Mouse (Mus musculus): Measurements from ENCODE around the gene Arhgap25. TPM values are rescaled to one million over a fixed set of nuclear protein-coding genes. Genes with fewer than 3 reads are reported as not detected.

Gene Arhgap25
- polyA plus RNA-seq, 1 experiment from 2014 or later: 3.6 TPM

DNA sequence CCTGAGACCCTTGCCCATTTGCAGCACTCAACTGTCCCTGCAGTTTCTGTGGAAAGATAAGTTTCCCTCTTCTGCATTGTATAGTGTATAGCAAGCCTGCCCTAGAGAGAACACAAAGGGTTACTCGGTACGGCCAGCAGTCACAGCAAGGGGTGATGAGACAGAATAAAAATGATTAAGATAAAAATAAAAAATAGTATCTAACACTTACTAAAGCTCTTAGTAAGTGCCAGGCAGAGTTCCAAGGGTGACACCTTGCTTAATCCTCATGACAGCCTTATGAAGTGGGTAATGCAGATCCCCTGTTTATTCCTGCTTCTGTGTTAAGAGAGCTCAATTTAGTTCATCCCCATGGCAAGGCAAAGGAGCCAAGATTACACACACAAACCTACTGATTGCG lies 83.5 kb downstream of the Arhgap25 start:
- H3K4me3 ChIP-seq: no peak overlapping the region
- H3K36me3 ChIP-seq: no peaks in the 10 kb centered on the region
- WGBS: 84% methylated on average over 3 of the region's 3 CpGs
- no peaks in the 10 kb centered on the region for H3K27me3 ChIP-seq (ENCODE audit: insufficient read depth, poor library complexity, severe bottlenecking)
- no peaks in the 10 kb centered on the region for H3K9me3 ChIP-seq
- H3K27ac ChIP-seq: no peak overlapping the region
- H3K4me1 ChIP-seq (replicated peaks): no peaks in the 10 kb centered on the region
- no peak for DNase-seq (ENCODE audit: low spot score)

DNA sequence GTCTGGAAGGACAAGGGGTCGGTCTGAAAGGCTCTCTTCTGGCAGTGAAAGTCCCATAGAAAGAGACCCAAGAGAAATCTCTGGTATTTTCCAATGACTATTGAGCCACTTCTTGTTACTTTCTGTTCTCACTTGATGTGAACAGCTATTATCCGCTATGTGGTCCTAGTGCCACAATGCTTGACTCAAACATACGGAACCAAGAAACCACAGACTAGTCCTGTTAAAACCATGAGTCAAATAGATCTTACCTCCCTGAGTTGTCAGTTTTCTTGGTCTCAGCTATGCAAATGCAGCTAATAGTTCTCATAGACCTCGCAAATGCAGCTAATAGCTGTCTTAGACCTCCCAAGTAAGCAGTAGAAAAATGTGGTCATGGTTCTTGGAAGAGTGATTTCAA lies 85.8 kb downstream of the Arhgap25 start:
- no peaks in the 10 kb centered on the region for H3K27me3 ChIP-seq (ENCODE audit: insufficient read depth, poor library complexity, severe bottlenecking)
- 91% methylated on average over 4 of the region's 4 CpGs for WGBS
- no peaks in the 10 kb centered on the region for H3K36me3 ChIP-seq
- no peaks in the 10 kb centered on the region for H3K4me1 ChIP-seq (replicated peaks)
- no peak overlapping the region for H3K4me3 ChIP-seq
- no peak for DNase-seq (ENCODE audit: low spot score)
- H3K9me3 ChIP-seq: no peaks in the 10 kb centered on the region
- no peak overlapping the region for H3K27ac ChIP-seq

DNA sequence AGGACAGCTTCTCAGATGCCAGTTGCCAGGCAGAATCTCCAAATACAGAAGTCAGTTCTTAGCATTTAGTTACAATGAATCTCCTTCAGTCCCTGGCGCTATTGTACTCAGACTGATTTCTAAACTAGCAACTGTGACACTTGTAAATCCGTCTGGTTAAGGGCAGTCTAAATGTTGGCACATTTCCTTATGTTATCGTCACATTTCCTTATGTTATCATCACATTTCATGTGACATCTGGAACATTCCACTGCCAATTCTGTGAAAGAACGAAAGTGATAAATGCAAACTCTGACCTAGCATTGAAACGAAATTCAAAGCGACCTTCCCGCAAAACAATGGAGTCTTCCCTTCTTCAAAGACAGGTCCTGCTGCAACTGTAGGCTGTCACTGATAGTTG lies 87.8 kb downstream of the Arhgap25 start:
- no peak overlapping the region for H3K27ac ChIP-seq
- DNase-seq (ENCODE audit: low spot score): no peak
- H3K27me3 ChIP-seq (ENCODE audit: insufficient read depth, poor library complexity, severe bottlenecking): no peaks in the 10 kb centered on the region
- H3K4me1 ChIP-seq (replicated peaks): no peaks in the 10 kb centered on the region
- WGBS: 86% methylated on average over 7 of the region's 7 CpGs
- H3K4me3 ChIP-seq: no peak overlapping the region
- no peaks in the 10 kb centered on the region for H3K9me3 ChIP-seq
- H3K36me3 ChIP-seq: no peaks in the 10 kb centered on the region

DNA sequence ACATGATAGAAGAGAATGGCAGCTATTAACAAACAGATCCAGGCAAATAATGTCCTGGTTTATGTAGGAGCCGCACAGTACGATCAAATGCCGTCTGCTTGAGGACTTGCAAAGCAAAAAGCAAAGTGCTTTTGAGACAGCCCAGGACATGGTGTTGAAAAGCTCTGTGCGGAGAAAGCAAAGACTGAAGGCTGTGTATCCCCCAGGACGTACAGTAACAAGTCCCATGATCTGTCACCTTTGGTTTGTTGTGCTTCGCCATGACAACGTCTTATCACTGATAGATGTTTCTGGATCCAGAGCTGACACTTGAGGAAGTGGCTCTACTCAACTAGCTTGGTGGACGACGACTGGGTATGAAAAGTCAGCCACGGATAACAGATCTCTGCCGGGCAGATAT lies 89.8 kb downstream of the Arhgap25 start:
- Histone ChIP-seq H3K9me3 (no peaks in the 10 kb centered on the region), H3K36me3 (no peaks in the 10 kb centered on the region), H3K4me1 (replicated peaks) (0 out of 2 replicates have a peak, but pooled peaks cover 4% of the 10 kb centered on the region), H3K4me3 (no peak overlapping the region), H3K27ac (no peak overlapping the region), H3K27me3 (ENCODE audit: insufficient read depth, poor library complexity, severe bottlenecking) (no peaks in the 10 kb centered on the region)
- WGBS: 89% methylated on average over 11 of the region's 11 CpGs
- no peak for DNase-seq (ENCODE audit: low spot score)

DNA sequence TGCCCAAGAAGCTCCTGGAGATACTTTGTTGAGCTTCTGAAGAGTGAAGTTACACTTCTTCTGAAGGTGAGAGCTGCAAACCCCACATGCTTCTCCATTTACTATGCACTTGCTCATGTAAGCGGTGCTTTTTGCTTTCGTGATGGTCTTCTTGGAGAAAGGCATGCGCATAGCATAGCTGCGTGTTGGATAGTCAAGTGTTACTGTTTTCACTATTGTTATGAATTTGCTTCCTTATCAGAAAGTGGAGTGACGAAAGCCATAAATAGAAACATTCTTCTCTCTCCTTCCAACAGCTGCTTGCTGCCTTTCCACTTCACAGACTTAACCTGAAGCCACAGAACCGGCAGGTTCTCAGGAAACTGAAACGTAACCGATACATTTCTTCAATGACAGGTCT lies 96.3 kb downstream of the Arhgap25 start:
- no peak for DNase-seq (ENCODE audit: low spot score)
- no peaks in the 10 kb centered on the region for H3K27me3 ChIP-seq (ENCODE audit: insufficient read depth, poor library complexity, severe bottlenecking)
- H3K4me3 ChIP-seq: no peak overlapping the region
- no peaks in the 10 kb centered on the region for H3K9me3 ChIP-seq
- H3K4me1 ChIP-seq (replicated peaks): 0 out of 2 replicates have a peak, but pooled peaks cover 4% of the 10 kb centered on the region
- 93% methylated on average over 8 of the region's 8 CpGs for WGBS
- H3K36me3 ChIP-seq: no peaks in the 10 kb centered on the region
- H3K27ac ChIP-seq: no peak overlapping the region

DNA sequence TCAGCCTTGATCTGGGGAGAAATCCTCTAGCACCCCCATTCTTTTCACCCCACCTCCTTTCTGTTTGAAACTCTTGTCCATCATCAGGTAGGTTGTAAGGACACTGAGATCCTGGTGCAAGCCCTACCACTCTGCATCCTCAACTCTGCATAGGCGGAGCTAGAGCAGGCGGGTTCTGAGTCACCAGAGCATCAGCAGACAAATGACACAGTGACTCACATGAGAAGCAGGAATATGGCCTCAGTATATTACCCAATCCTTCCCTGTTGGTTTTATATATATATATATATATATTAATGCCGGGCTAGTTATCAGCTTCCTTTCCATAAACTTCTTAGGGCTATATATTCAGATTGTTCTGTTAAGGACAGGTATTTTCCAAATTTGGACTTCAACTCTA lies 97.3 kb downstream of the Arhgap25 start:
- no peaks in the 10 kb centered on the region for H3K9me3 ChIP-seq
- no peak for DNase-seq (ENCODE audit: low spot score)
- H3K36me3 ChIP-seq: no peaks in the 10 kb centered on the region
- H3K27ac ChIP-seq: no peak overlapping the region
- H3K27me3 ChIP-seq (ENCODE audit: insufficient read depth, poor library complexity, severe bottlenecking): no peaks in the 10 kb centered on the region
- no peak overlapping the region for H3K4me3 ChIP-seq
- H3K4me1 ChIP-seq (replicated peaks): 0 out of 2 replicates have a peak, but pooled peaks cover 4% of the 10 kb centered on the region
- WGBS: 88% methylated on average over 3 of the region's 3 CpGs

DNA sequence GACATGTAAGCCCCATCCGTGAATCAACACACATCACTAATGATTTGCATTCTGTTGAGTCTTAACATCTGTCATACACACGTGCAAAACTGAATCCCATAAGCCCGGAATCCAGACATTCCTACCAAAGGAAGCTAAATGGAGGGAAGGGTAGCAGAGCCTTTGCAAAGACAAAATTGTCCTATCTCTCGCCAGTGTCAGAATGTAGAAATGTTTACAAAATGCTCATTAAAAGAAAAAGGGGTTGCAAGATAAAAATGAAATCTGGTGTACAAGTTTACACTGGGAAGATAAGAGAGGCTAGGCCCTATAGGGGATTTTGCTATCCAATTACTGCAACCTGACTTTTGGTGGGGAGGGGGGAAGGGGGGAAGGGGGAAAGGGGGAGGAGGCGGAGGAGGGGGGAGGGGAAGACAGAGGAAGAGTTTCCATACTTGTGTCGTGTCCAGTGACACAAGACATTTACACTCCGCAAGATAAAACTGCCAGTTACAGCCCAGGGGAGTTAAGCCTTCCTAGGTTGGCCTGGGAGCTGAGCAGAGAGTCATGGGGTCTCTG lies 104.5 kb downstream of the Arhgap25 start, which contains the start of gene Bmp10:
Bmp10 (plus strand) TSS at position 508 of the 558 bp plus-strand sequence.
- no peaks in the 10 kb centered on the region for H3K36me3 ChIP-seq
- 0 out of 2 replicates have a peak, but pooled peaks cover 9% of the 10 kb centered on the region for H3K27me3 ChIP-seq (ENCODE audit: insufficient read depth, poor library complexity, severe bottlenecking)
- no peak within 1 kb of the TSS for H3K4me3 ChIP-seq
- H3K9me3 ChIP-seq: no peaks in the 10 kb centered on the region
- no peak for DNase-seq (ENCODE audit: low spot score)
- WGBS: 78% methylated on average over 7 of the region's 7 CpGs
- H3K4me1 ChIP-seq (replicated peaks): peaks cover 3% of the 10 kb centered on the region; the same call in 1 of the 2 replicates
- no peak within 1 kb of the TSS for H3K27ac ChIP-seq

DNA sequence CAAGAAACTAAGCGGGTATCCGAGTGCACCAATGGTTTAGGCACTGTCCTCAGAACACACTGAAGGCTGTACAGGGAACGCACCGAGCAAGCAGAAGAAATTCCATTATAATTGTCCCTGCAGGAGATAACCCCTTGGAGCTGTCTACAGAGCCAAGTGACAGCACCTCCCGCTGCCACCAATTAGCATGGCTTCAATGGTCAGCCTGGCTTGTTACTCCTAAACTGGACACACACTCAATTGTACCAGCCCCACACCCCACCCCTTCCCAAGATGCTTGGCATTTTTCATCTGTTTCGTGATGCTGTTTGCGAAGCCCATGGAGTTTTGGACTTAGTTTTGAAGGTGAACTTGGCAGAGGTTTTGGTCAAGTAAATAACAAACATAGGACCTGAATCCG lies 105.4 kb downstream of the Arhgap25 start:
- WGBS: 54% methylated on average over 8 of the region's 8 CpGs
- 0 out of 2 replicates have a peak, but pooled peaks cover 9% of the 10 kb centered on the region for H3K27me3 ChIP-seq (ENCODE audit: insufficient read depth, poor library complexity, severe bottlenecking)
- no peaks in the 10 kb centered on the region for H3K9me3 ChIP-seq
- H3K4me1 ChIP-seq (replicated peaks): peaks cover 3% of the 10 kb centered on the region; the same call in 1 of the 2 replicates
- H3K27ac ChIP-seq: no peak overlapping the region
- no peak for DNase-seq (ENCODE audit: low spot score)
- no peaks in the 10 kb centered on the region for H3K36me3 ChIP-seq
- H3K4me3 ChIP-seq: no peak overlapping the region

DNA sequence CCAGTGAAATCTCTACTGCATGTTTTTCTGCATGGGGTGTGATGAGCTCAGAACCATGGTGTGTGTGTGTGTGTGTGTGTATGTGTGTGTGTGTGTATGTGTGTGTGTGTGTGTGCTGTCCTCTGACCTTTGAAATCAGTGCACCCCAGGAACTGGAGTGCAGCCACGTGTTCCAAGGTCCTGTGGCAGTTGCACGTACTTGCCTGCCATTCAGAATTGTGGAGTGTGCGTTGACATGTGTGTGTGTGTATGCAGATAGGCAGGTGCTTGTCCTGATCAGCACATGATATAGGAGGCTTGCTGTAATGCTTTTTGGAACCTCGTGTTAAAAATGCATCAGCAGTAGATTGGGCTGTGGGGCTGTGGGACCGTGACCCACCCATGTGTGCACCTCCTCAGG lies 106.1 kb downstream of the Arhgap25 start:
- 0 out of 2 replicates have a peak, but pooled peaks cover 9% of the 10 kb centered on the region for H3K27me3 ChIP-seq (ENCODE audit: insufficient read depth, poor library complexity, severe bottlenecking)
- no peaks in the 10 kb centered on the region for H3K9me3 ChIP-seq
- no peaks in the 10 kb centered on the region for H3K36me3 ChIP-seq
- no peak overlapping the region for H3K27ac ChIP-seq
- DNase-seq (ENCODE audit: low spot score): no peak
- peaks cover 3% of the 10 kb centered on the region; the same call in 1 of the 2 replicates for H3K4me1 ChIP-seq (replicated peaks)
- H3K4me3 ChIP-seq: no peak overlapping the region
- WGBS: 84% methylated on average over 5 of the region's 5 CpGs

DNA sequence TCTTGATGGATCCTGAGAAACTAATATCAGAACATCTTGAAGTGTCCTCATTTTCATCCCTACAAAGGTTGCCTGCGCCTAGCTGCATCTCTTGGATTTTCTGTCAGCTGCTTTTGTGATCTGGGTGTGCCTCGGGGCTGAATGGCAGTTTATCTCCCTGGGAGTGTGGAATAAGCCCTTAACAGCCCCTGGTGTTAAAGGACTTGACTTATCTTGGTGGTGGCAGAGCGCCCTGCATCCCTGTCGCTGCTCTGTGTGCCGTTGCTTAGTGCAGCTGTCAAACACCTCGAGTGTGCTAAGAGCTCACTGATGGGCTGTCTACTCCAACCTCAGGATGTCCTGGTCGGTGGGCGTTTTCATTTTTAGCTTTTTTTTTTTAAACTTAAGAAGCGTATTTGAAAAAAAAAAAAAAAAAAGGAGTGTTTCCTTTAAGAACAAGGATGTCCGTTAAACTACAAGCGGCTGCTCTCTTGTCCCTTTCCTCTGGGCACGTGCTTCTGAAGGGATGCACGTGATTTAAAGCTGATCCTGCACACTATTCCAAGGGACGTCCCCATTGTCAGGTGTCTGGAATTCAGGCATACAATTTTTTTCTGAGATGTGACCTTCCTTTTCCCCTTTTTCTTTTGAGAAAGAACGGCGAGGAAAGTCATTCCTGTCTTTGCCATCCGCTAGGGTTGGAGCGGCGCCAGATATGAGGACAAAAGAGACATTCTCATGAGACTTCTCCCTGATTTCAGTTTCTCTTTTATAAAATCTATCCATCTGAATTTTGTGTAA lies 108.8 kb downstream of the Arhgap25 start:
- Histone ChIP-seq H3K36me3 (no peaks in the 10 kb centered on the region), H3K27me3 (ENCODE audit: insufficient read depth, poor library complexity, severe bottlenecking) (0 out of 2 replicates have a peak, but pooled peaks cover 7% of the 10 kb centered on the region), H3K4me1 (replicated peaks) (peaks cover 3% of the 10 kb centered on the region; the same call in 1 of the 2 replicates), H3K4me3 (no peak overlapping the region), H3K27ac (no peak overlapping the region), H3K9me3 (no peaks in the 10 kb centered on the region)
- WGBS: 84% methylated on average over 19 of the region's 19 CpGs
- DNase-seq (ENCODE audit: low spot score): no peak

DNA sequence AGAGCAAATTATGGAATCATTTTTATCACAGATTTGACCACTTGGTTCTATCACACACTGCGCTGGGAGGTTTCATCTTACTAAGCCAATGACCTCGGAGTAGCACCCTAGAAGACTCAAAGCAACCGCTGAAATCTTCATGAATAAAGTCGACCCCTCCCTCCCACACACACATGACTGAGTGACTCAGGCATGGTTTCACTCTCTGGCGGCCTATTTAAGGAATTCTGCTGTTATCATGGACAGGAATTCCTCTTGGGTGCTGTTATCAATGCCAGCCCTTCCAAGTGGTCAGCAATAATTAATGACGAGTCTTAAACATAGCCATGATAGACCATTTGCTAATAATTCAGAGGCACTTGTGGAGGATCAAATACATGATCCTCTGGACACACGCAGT lies 110.8 kb downstream of the Arhgap25 start:
- Histone ChIP-seq H3K4me3 (no peak overlapping the region), H3K27me3 (ENCODE audit: insufficient read depth, poor library complexity, severe bottlenecking) (0 out of 2 replicates have a peak, but pooled peaks cover 7% of the 10 kb centered on the region), H3K4me1 (replicated peaks) (no peaks in the 10 kb centered on the region), H3K27ac (no peak overlapping the region), H3K9me3 (no peaks in the 10 kb centered on the region), H3K36me3 (no peaks in the 10 kb centered on the region)
- WGBS: 85% methylated on average over 7 of the region's 7 CpGs
- DNase-seq (ENCODE audit: low spot score): no peak

DNA sequence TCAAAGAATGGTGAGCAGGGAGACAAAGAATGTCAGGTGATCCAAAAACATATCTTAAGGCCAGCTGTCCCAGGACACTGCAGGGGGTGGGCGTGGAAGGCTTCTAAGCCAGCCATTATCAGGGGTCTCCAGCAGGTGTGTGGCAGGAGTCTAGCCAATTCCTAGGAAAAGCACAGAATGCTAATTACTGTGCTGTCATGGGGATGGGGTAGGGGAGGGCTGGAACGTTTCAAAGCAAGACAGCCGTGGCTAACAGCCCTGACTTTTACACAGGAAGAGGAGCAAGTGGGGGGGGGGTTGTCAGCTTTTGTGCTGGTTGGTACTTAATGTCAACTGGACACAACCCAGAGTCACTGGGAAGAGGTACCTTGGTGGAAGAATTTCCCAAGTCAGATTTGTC lies 121.0 kb downstream of the Arhgap25 start:
- no peaks in the 10 kb centered on the region for H3K9me3 ChIP-seq
- no peak overlapping the region for H3K27ac ChIP-seq
- H3K4me3 ChIP-seq: no peak overlapping the region
- no peak for DNase-seq (ENCODE audit: low spot score)
- peaks cover 10% of the 10 kb centered on the region for H3K4me1 ChIP-seq (replicated peaks)
- H3K36me3 ChIP-seq: no peaks in the 10 kb centered on the region
- H3K27me3 ChIP-seq (ENCODE audit: insufficient read depth, poor library complexity, severe bottlenecking): no peaks in the 10 kb centered on the region
- 40% methylated on average over 3 of the region's 3 CpGs for WGBS
